Mouse (Mus musculus) hematopoietic stem cell, adult 5-6 weeks (primary cell): Measurements from ENCODE around the gene Prp2. TPM values are rescaled to one million over a fixed set of nuclear protein-coding genes. Genes with fewer than 3 reads are reported as not detected.
"Not testable (repeated sequence)": the region's sequence is repeated elsewhere in the genome, so short reads cannot be mapped to it uniquely, and the experiment has no call there.

Source experiments
- ATAC-seq, 2 experiments: fragments of 125-278 bp in 1 of 2; replicated peaks in 1 of 2; 2 replicates each; pipeline ENCODE4 v1.8.0; 2016 to 2017; ENCODE audit warnings: inconsistent platforms in 2 of 2, mild to moderate bottlenecking in 2 of 2, moderate number of reproducible peaks in 2 of 2, low read depth in 1 of 2, moderate TSS enrichment in 1 of 2; ENCODE audit not compliant: low FRiP score in 2 of 2, poor library complexity in 2 of 2, severe bottlenecking in 2 of 2, insufficient read depth in 1 of 2, low TSS enrichment in 1 of 2
- total RNA-seq: library from RNA; stranded (forward); fragments of 172-1452, 232-1000 nt; gene quantifications from 2 replicates; pipeline ENCODE4 v1.2.3, GENCODE M21; 2017

Prp2 gene
- not detected in 2 replicates for total RNA-seq

DNA sequence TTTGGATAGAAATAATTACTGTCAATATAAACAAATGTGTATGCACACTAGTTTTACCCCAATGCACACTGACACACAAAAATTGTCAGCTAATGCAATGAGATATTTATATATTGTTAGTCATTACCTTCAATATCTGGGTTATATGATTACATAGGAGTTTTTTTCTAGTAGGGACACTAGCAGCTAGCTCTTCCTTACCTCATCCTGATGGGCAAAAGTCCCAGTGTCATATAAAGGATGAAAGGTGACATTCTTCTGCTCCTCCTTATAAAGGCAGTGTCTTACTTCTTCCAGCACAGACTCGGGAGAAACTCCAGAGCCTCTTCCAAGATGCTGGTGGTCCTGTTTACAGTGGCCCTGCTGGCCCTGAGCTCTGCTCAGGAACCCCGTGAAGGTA lies at the start of gene Prp2:
Gene Prp2, plus strand, starts transcription at position 301 of the 400 bp plus-strand sequence.
- not testable (repeated sequence) for ATAC-seq

DNA sequence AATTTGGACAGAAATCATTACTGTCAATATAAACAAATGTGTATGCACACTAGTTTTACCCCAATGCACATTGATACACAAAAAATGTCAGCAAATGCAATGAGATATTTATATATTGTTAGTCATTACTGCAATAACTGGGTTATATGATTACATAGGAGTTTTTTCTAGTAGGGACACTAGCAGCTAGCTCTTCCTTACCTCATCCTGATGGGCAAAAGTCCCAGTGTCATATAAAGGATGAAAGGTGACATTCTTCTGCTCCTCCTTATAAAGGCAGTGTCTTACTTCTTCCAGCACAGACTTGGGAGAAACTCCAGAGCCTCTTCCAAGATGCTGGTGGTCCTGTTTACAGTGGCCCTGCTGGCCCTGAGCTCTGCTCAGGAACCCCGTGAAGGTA lies 26.2 kb upstream of the Prp2 start, which contains the start of gene Prh1:
Gene Prh1, plus strand, starts transcription at position 301 of the 400 bp plus-strand sequence.
- not testable (repeated sequence) for ATAC-seq

DNA sequence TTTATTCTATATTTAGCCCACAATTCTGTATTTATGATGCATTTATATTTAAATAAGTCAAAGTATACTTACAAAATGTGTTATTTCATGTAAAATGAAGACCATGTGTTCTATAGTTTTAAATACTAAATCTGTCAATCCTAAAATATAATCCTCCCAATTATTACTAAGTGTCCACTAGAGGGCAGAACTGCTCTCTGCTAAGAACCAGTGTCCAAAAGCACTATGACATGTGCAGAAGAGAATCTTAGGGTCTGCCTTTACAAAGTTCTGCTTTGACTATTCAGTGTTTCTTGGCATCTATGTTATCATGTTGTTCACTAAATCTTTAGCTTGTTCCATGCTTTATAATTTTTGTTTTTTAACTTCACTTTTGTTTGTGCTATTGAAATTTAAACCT lies 53.7 kb downstream of the Prp2 start:
- no peak for ATAC-seq

Other genes with a start within 250 kb of the Prp2 start
- not detected in 2 replicates for gene Gm8882, start 231.8 kb upstream of the Prp2 start, total RNA-seq
- not detected in 2 replicates for gene Prh1, start 26.1 kb upstream of the Prp2 start, total RNA-seq
- gene A630073D07Rik, start 55.6 kb downstream of the Prp2 start, total RNA-seq = not detected in 2 replicates
- gene Tas2r120, start 61.0 kb downstream of the Prp2 start, total RNA-seq = not detected in 2 replicates
- not detected in 2 replicates for gene Tas2r121, start 105.1 kb downstream of the Prp2 start, total RNA-seq
- gene Tas2r122, start 116.0 kb downstream of the Prp2 start, total RNA-seq = not detected in 2 replicates
- not detected in 2 replicates for gene Tas2r115, start 142.1 kb downstream of the Prp2 start, total RNA-seq
- not detected in 2 replicates for gene Tas2r124, start 158.8 kb downstream of the Prp2 start, total RNA-seq
- not detected in 2 replicates for gene Tas2r102, start 166.2 kb downstream of the Prp2 start, total RNA-seq
- gene Tas2r136, start 182.2 kb downstream of the Prp2 start, total RNA-seq = not detected in 2 replicates
- not detected in 2 replicates for gene Tas2r117, start 206.9 kb downstream of the Prp2 start, total RNA-seq